Mouse (Mus musculus) mature B cell (primary cell): ENCODE results near the gene Slc12a6.

Experiments used
- in situ Hi-C: fragments of 300-500 bp; cut with MboI; formaldehyde crosslinking; loops from 2 replicates; pipeline ENCODE4 v1.14.3; 2019

The Slc12a6 gene

GRCm38 (mm10) chr2:112328069-112328777 is 62.6 kb downstream of the Slc12a6 start:
- in situ Hi-C loops = no loop called here

DNA sequence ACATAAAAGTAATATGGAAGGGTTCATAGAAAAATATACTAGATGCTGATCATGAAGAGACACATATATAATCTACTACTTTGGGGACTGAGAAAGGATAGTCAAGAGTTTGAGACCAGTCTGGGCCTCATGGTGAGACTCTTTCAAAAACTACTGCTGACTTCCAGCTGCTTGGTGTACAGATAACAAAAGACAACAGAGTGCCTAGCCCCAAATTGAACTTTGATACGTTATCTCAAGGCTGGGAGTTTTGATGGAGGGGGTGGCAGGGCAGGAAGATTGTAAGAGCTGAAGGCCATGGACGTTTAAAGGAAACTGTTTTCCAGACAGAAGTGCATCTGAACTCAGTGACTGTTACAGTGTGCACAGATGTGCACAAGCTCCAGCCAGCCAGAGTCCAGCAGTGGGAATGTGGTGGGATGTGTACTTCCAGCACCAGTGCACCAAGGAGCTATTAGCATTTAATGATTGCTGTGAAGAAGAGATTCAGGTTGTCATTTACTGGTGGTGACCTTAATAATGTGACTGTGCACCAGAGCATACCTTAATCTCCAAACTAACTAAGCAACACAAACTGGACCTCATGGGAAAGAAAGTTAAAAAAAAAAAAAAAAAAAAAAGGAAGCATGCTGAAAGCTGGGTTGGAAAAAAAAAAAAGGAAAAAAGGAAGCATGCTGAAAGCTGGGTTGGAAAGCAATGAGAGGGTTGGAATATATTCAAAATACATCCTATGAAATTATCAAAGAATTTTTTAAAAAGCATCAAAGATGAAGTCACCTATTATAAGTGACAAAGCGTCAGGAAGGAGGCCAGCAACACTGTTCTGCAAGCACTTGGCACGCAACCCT is 66.7 kb downstream of the Slc12a6 start:
- in situ Hi-C loops = no loop called here

GRCm38 (mm10) chr2:112337211-112337610 is 71.6 kb downstream of the Slc12a6 start:
- in situ Hi-C loops = no loop called here

DNA sequence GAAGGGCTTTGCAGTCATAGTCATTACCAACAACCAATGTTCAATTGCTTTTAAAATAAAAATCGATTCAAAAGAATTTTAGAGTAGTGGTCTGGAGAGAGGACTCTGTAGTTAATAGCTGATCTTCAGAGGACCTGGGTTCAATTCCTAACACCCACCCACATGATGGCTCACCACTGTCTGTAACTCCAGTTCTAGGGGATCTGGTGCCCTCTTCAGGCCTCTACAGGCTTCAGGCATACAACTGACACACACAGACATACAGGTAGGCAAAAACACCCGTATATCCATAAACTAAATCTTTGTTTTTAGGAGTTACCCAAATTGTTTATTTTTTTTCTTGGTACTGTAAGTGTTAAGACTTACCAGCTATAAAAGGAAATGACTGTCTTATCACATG is 74.1 kb downstream of the Slc12a6 start:
- in situ Hi-C loops = no loop called here

GRCm38 (mm10) chr2:112341117-112341516 is 75.5 kb downstream of the Slc12a6 start:
- in situ Hi-C loops = no loop called here

DNA sequence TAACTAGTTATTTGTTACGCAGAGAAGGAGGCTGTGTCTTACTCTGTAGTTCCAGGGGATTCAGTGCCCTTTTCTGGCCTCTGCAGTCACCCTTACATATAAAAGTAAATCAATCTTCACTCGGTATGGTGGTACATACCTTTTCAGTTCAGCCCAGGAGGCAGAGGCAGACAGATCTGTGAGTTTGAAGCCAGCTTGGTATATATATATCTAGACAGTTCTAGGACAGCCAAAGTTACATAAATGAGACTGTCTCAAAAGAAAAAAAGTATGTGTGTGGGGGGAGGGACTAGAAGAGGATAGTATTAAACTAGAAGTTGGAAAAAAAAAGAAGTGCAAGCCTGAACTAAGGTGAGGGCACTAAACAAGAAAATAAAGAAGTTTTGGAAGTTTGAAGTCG is 82.6 kb downstream of the Slc12a6 start:
- in situ Hi-C loops = no loop called here

DNA sequence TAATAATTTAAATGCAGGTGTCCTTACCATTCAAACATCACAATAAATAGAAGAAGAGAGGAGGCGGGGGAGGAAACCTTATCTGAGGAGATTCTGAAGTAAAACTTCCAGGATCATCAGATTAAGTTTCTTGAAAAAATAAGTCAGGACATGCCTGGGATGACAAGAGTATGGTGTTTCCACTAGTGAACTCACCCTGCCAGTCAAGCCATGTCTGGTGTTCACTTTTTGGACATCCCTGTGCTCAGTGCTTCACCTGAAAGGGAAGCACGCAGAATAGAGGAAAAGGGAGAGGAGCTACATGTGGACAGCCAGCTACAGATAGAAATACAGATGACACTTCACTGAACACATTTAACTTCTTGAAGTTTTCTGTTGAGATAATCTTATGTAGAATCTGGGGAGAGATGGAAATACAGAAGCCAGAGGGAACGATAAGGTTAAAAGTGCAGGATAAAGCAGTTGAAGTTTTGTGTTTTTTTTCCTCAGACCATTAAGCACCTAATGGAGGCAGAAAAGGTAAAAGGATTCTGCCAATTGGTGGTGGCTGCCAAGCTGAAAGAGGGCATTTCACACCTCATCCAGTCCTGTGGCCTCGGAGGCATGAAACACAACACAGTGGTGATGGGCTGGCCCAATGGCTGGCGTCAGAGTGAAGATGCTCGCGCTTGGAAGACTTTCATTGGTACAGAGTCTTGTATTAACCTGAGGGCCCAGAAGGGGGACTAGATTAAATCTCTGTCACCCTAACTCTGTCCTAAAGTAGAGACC is 88.2 kb downstream of the Slc12a6 start:
- in situ Hi-C loops = no loop called here

- in situ Hi-C loops = no loop called here
These were observed 94.0 kb downstream of the Slc12a6 start for GRCm38 (mm10) chr2:112359611-112360010.

- in situ Hi-C loops = no loop called here
These were observed 94.6 kb downstream of the Slc12a6 start for GRCm38 (mm10) chr2:112360012-112360780.

DNA sequence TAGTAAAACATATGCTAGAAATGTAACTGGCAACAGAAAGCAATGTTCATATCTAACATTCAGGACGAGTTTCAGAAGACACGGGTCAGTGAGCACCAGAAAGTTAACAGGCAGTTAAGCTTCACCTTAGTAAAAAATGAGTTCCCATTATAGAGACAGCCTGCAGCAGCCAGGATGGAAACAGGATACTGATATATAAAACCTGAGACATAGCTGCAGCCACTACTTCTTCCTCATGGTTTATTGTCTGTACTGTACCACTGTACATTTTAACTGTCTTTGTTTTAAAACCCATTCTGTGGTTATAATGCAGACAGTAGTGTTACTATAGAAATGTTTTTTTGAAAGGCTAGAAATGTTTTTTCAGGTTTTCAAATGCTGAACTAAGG is 95.2 kb downstream of the Slc12a6 start:
- in situ Hi-C loops = no loop called here

DNA sequence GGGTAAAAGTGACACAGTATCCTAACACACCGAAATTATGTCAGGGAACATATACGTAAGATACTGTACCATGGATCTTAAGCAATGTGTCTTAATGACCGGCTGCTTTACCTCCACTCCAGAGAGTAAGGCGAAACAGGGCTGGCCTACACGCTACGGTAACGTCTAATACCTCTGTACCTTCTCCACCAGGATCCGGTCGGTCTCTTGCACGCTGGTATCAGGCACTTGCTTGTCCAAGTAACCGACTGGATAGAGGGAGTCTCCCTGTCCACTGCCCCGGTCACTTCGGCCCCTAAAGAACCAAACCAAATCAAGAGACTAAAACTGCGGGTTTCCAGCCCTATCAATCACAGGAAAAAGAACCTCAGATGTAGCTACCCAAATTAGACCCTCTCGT is 101.6 kb downstream of the Slc12a6 start:
- in situ Hi-C loops = no loop called here

GRCm38 (mm10) chr2:112367726-112368673 is 102.4 kb downstream of the Slc12a6 start, which contains the start of gene Emc4:
Emc4 (minus strand) TSS chr2:112368027.
- in situ Hi-C loops = no loop called here

- in situ Hi-C loops = loop anchor here (10.0 kb wide), 1 partner anchor 115 kb away; the partner anchor contains the start of gene Chrm5
These were observed 104.3 kb downstream of the Slc12a6 start for GRCm38 (mm10) chr2:112369941-112370340.

GRCm38 (mm10) chr2:112373141-112373540 is 107.5 kb downstream of the Slc12a6 start:
- in situ Hi-C loops = loop anchor here (10.0 kb wide), 1 partner anchor 112 kb away; the partner anchor contains the start of gene Chrm5

DNA sequence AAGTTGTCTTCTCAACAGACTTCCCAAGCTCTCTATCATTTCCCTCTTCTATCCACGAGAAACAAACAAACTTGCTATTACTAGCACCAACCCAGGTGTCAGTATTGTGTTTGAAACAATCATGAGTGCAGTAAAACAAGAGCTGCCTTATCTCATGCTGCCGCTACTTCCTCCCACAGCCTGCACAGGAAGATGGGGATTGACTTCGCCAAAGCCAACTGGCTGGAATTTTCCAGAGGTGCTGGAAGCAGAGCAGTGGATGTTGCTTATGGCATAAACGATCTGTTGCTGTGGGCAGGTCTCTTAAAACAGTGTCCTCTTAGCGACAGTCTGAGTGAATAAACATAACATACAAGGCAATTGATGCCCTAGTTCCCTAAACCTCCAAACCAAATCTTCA is 109.0 kb downstream of the Slc12a6 start:
- in situ Hi-C loops = loop anchor here (5.0 to 10.0 kb wide), 2 partner anchors 78 to 110 kb away; partner anchors contain the start of genes Chrm5 and Emc7

DNA sequence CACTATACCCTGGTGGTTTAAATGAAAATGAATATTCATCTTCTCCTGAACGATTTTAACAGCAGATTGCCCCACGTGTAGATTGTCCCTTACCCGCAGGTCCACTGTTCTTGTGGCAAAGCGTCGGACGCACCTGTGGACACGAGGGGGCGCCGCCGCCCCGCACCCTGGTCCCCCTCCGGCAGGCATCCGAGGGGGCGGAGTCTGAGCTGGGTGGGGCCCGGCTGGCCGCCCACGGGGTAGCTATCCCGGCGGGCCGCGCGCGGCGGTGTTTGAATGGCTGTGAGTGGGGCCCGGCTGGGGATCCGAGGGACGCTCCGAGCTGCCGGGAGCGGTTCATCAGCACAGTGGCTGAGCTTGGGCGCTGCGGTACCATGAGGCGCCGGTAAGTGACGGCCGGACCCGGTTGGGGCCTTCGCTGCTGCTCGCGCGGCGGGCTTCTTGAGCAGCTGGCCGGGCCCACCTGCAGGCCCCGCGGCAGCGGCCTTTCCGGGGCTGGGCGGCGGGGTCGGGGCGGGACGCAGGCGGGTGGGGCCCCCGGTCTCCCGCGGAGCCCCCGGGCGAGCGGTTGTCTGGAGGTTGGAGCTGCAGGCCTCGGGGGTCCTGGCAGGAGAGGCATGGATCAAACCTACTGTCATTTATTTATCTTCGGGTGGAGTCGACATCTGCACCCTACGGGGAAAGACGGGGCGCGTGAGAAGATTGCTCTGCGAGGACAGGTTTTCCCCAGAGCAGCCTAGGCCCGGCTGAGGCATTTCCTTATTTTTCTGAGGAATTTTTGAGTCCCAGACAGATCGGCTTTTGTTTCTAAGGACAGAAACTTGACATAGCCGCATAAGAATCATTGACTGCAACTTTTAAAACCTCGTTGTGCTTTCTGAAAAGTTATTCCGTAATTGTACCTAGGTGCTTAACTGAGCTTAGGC is 113.6 kb downstream of the Slc12a6 start, which contains the start of gene Katnbl1:
TSS of gene Katnbl1 (plus strand) at position 239 of the 926 bp plus-strand sequence.
- in situ Hi-C loops = loop anchor here (5.0 to 10.0 kb wide), 2 partner anchors 73 to 106 kb away; partner anchors contain the start of genes Chrm5 and Emc7

- in situ Hi-C loops = no loop called here
These were observed 114.5 kb downstream of the Slc12a6 start for GRCm38 (mm10) chr2:112380131-112380530.

DNA sequence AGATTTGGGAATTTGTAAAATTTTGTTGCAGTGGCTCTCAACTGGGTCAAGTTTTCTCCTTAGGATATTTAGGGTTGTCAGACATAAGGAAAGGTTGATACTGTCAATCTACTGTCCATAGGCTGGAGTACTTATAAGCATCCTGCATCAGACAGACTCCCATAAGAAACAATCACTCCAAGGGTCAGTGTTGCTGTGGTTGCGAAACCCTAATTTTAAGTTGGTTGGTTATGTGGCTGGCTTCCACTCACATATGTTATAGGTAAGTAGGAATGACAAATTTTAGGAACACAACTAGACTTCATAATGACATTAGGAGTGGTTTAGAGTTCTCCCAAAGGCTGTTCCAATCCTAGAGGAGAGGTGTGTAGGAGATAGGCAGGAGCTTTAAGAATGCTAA is 115.6 kb downstream of the Slc12a6 start:
- in situ Hi-C loops = no loop called here

DNA sequence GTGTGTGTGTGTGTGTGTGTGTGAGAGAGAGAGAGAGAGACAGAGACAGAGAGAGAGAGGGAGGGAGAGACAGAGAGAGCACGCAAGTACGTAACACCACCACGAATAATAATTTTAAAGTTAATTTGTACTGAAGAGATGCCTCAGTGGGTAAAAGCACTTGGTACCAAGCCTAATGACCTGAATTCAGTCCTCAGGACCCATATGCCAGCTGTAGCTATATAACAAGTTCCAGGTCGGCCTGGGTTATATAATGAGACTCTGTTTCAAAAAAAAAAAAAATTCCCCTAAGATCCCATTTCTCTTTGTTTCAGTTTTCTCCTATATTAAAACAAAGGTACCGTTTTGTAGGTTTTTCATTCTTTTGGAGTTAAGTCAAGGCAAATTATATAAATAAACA is 125.2 kb downstream of the Slc12a6 start:
- in situ Hi-C loops = no loop called here
